Mouse (Mus musculus) heart, adult 2 months (tissue): ENCODE measurements around the gene Gabarap. TPM values are rescaled to one million over a fixed set of nuclear protein-coding genes. Genes with fewer than 3 reads are reported as not detected.

Source experiments
- DNase-seq, 2 experiments: peaks; one replicate each; pipeline ENCODE4 v3.0.0; 2021
- H3K27ac ChIP-seq: fragments of 200-600 bp; 2 replicates; pipeline ENCODE4 v1.8.1; 2022
- H3K27me3 ChIP-seq: fragments of 200-500 bp; 2 replicates; pipeline ENCODE4 v1.6.1; 2012; ENCODE audit warnings: mild to moderate bottlenecking, low read length, inconsistent platforms, mixed read lengths; ENCODE audit not compliant: control insufficient read depth, insufficient read depth
- H3K36me3 ChIP-seq: fragments of 200-500 bp; 2 replicates; pipeline ENCODE4 v1.6.1; 2012; ENCODE audit warnings: low read length, inconsistent platforms; ENCODE audit not compliant: control insufficient read depth, insufficient read depth
- H3K4me1 ChIP-seq: fragments of 200-500 bp; 2 replicates; pipeline ENCODE4 v1.6.1; 2011; ENCODE audit warnings: low read length; ENCODE audit not compliant: control insufficient read depth, insufficient read depth
- H3K4me3 ChIP-seq: fragments of 200-600 bp; 2 replicates; pipeline ENCODE4 v1.8.1; 2022
- H3K79me2 ChIP-seq: fragments of 200-500 bp; replicated peaks from 2 replicates; pipeline ENCODE4 v1.6.1; 2012; ENCODE audit warnings: mild to moderate bottlenecking, inconsistent platforms, low read length, moderate library complexity, mixed read lengths; ENCODE audit not compliant: control insufficient read depth, insufficient read depth
- H3K9ac ChIP-seq: fragments of 200-500 bp; 2 replicates; pipeline ENCODE4 v1.6.1; 2012; ENCODE audit warnings: low read depth, mild to moderate bottlenecking, control low read depth, inconsistent platforms, low read length, mixed read lengths
- CTCF ChIP-seq: fragments of 200-600 bp; IDR thresholded peaks from 2 replicates; pipeline ENCODE4 v1.8.1; 2022; ENCODE audit warnings: antibody characterized with exemption, mild to moderate bottlenecking, moderate library complexity
- EP300 ChIP-seq: fragments of 200-500 bp; IDR thresholded peaks from 2 replicates; pipeline ENCODE4 v1.6.1; 2011; ENCODE audit warnings: low read depth, low read length, control low read depth; ENCODE audit not compliant: insufficient read depth
- POLR2A ChIP-seq: fragments of 200-500 bp; IDR thresholded peaks from 2 replicates; pipeline ENCODE4 v1.6.1; 2011; ENCODE audit warnings: mild to moderate bottlenecking, low read depth, low read length, control low read depth; ENCODE audit not compliant: insufficient read depth
- WGBS: fragments of 180-500 bp; shearing (Covaris S2); methylation state at CpG from one replicate; pipeline ENCODE4 v1.1.7; 2018; 5-methylcytosine and 5-hydroxymethylcytosine counted together
- intact Hi-C: fragments of 180-260 bp; cut with DNase I; formaldehyde crosslinking; loops from one replicate; pipeline ENCODE4 v1.15.1; 2025
- polyA plus RNA-seq: library from polyadenylated mRNA; depleted of rRNA; stranded (reverse); fragments of >200 nt; gene quantifications from 2 replicates; pipeline ENCODE4 v1.2.3, GENCODE M21; 2012
- total RNA-seq, 2 experiments: library from RNA; stranded (reverse); gene quantifications; 2 replicates each; pipeline ENCODE4 v1.2.3; 2021

Gabarap gene
- total and polyA plus RNA-seq, 3 experiments: 284 to 469 (median 340) TPM

DNA sequence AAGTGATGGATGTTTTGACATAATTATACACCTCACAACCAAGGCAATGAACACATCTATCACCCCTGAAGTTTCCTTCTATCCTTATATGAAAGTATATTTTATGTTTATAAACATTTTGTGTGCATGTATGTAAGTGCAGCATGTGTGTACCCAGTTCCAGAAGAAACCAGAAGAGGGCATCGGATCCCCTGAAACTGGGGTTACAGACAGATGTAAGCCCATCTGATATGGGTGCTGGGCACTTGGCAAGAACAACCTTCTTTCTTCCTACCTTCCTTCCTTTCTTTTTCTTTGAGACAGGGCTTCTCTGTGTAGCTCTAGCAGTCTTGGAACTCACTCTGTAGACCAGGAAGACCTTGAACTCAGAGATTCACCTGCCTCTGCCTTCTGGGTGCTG lies 34.7 kb upstream of the Gabarap start:
- no peaks in the 10 kb centered on the region for H3K27me3 ChIP-seq
- H3K4me3 ChIP-seq: no peak overlapping the region
- H3K9ac ChIP-seq: no peak overlapping the region
- H3K79me2 ChIP-seq: no peaks in the 10 kb centered on the region
- H3K4me1 ChIP-seq: no peaks in the 10 kb centered on the region
- no peaks in the 10 kb centered on the region for H3K36me3 ChIP-seq
- intact Hi-C loops: no loop called here
- TF ChIP-seq POLR2A (no peak), CTCF (peak; percentile 22; the same call in 1 of the 2 replicates), EP300 (no peak)
- no peak overlapping the region for H3K27ac ChIP-seq
- 79% methylated on average over 1 of the region's 1 CpGs for WGBS
- no peak for DNase-seq

DNA sequence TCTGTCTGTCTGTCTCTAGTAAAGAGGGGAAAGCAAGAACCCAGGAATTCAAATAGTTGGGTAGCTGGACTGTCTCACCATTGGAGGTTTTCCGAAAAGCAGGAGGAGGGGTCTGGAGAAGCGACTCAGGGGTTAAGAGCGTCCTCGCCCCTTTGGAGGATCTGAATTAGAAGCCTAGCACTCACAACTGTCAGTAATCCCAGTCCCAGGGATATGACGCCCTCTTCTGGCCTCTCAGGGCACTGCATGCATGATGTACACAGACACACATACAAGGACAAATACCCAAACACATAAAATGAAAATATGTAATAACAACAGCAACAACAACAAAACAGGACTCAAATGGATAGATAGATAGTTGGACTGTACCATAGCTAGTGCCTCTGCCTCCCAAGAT lies 30.3 kb upstream of the Gabarap start:
- intact Hi-C loops: no loop called here
- TF ChIP-seq EP300 (no peak), POLR2A (no peak), CTCF (peak; percentile 34)
- Histone ChIP-seq H3K36me3 (no peaks in the 10 kb centered on the region), H3K4me3 (no peak overlapping the region), H3K27me3 (peaks cover 7% of the 10 kb centered on the region), H3K9ac (no peak overlapping the region), H3K4me1 (no peaks in the 10 kb centered on the region), H3K79me2 (no peaks in the 10 kb centered on the region), H3K27ac (no peak overlapping the region)
- WGBS: 32% methylated on average over 5 of the region's 5 CpGs
- DNase-seq: no peak

DNA sequence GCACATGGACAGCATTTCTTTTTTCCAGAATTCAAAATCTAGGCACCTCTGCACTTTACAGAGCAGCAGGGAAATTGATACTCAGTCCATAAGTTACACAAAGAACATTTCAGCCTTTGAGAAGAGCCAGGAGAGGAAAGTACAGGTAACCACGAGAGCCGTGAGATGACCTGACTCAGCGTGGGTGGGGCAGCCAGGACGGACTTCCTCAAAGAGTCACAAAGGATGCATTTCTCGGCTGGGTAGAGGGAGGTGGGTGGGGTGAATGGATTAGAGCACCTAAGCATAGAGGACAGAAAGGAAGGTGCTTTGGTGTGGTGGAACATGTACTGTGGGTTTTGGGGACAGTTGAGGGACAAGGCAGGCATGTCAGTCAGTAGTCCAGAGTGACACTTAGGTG lies 29.1 kb upstream of the Gabarap start:
- no peak for DNase-seq
- Histone ChIP-seq H3K79me2 (no peaks in the 10 kb centered on the region), H3K9ac (no peak overlapping the region), H3K4me3 (no peak overlapping the region), H3K36me3 (no peaks in the 10 kb centered on the region), H3K4me1 (peaks cover under 1% of the 10 kb centered on the region; the same call in 1 of the 2 replicates), H3K27me3 (peaks cover 11% of the 10 kb centered on the region), H3K27ac (no peak overlapping the region)
- intact Hi-C loops: no loop called here
- 36% methylated on average over 5 of the region's 5 CpGs for WGBS
- TF ChIP-seq POLR2A (no peak), EP300 (no peak), CTCF (no peak)

- WGBS: 27% methylated on average over 24 of the region's 24 CpGs
- Histone ChIP-seq H3K36me3 (no peaks in the 10 kb centered on the region), H3K27ac (no peak within 1 kb of the TSS), H3K79me2 (no peaks in the 10 kb centered on the region), H3K27me3 (peaks cover 11% of the 10 kb centered on the region), H3K4me1 (peaks cover 2% of the 10 kb centered on the region; the same call in 1 of the 2 replicates), H3K4me3 (no peak within 1 kb of the TSS), H3K9ac (no peak within 1 kb of the TSS)
- TF ChIP-seq EP300 (no peak), POLR2A (no peak), CTCF (no peak)
- DNase-seq: no peak
- intact Hi-C loops: no loop called here
These were observed 26.2 kb upstream of the Gabarap start, which contains the start of gene Cldn7 for GRCm38 (mm10) chr11:69964650-69965270. Cldn7 (plus strand) TSS chr11:69964779.

DNA sequence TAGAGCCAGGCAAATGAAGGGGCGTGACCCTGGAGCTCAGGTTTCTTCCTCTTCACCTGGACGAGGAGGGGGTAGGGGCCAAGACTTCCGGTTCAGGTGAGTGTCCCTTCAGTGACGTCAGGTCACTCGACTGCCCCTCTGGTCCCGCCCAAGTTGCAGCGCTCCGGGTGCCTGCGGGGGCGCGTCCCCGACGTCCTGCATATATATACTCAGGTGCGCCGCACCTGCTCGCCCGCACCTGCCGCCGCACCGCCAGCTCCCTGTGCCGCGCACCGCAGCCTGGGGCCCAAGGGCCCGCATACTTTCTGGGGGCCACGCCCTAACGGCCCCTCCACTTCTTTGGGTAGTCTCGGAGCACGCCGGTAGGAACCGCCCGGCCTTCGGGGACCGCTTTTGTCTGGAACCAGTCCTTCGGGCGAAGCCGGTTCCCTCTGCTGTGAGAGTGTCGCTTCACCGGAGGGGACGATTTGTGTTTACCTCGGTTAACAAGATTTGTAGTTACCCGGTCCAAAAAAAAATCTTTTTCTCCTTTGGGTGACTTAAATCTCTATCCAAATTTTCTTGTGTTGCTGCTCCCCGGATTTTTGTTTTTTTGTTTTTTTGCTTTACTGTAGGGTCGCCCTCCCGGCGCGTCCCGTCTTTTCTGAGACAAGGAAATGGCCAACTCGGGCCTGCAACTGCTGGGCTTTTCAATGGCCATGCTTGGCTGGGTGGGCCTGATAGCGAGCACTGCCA lies 25.5 kb upstream of the Gabarap start:
- Histone ChIP-seq H3K9ac (no peak overlapping the region), H3K27ac (no peak overlapping the region), H3K4me3 (no peak overlapping the region), H3K27me3 (peaks cover 11% of the 10 kb centered on the region), H3K36me3 (no peaks in the 10 kb centered on the region), H3K79me2 (no peaks in the 10 kb centered on the region), H3K4me1 (peaks cover 2% of the 10 kb centered on the region; the same call in 1 of the 2 replicates)
- DNase-seq: no peak
- WGBS: 10% methylated on average over 49 of the region's 49 CpGs
- intact Hi-C loops: no loop called here
- TF ChIP-seq CTCF (no peak), POLR2A (no peak), EP300 (no peak)

DNA sequence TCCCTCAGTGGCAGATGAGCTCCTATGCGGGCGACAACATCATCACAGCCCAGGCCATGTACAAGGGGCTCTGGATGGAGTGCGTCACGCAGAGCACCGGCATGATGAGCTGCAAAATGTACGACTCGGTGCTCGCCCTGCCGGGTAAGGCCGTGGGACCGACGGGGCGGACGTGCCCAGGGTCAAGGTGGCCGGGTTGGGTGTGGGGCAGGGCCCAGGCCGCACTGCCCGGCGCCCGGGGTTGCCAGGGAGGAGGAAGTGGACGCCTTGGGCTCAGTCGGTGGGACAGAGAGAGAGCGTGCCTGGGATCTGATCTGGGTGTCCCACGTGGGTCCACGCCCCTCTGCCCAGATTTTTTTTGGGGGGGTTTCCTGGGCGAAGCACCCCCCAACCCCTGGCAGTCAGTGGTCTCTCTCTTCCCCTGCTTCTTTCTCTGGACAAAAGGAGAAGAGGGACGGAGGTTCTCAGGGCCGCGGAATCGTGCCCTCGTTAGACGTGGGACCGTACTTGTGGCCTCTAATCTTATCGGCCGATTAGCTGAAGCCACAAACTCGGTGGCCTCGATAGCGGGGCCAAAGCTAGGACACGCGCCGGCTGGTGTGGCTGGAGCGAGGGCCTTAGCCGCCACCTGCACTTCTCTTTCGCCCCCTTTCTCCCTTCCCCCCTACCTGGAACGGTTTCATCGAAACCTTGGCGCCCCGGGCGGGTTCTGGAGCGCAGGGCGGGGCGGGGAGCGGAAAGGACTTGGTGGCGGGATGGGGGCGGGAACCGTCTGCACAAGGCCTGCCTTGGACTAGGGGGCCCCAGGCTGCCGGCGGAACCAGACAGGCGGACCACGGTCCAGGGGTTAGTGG lies 24.7 kb upstream of the Gabarap start:
- Histone ChIP-seq H3K27ac (no peak overlapping the region), H3K79me2 (no peaks in the 10 kb centered on the region), H3K4me3 (peak overlapping the region; percentile 35), H3K4me1 (peaks cover 2% of the 10 kb centered on the region; the same call in 1 of the 2 replicates), H3K9ac (peak overlapping the region; percentile 51), H3K36me3 (no peaks in the 10 kb centered on the region), H3K27me3 (peaks cover 11% of the 10 kb centered on the region)
- no peak for TF ChIP-seq CTCF
- TF ChIP-seq EP300: no peak
- TF ChIP-seq POLR2A: no peak
- 6% methylated on average over 53 of the region's 59 CpGs for WGBS
- intact Hi-C loops: no loop called here
- DNase-seq: peak; percentile 29 to 49
